Mouse (Mus musculus) olfactory bulb, adult 2 months (tissue): ENCODE results near the gene Spryd7.

ENCODE experiments used
- CTCF ChIP-seq: fragments of 200-500 bp; IDR thresholded peaks from 2 replicates; pipeline ENCODE4 v1.5.1; 2012; ENCODE audit warnings: low read depth, mild to moderate bottlenecking, low read length, moderate library complexity; ENCODE audit not compliant: insufficient read depth
- POLR2A ChIP-seq: fragments of 200-500 bp; IDR thresholded peaks from 2 replicates; pipeline ENCODE4 v1.6.1; 2012; ENCODE audit warnings: mild to moderate bottlenecking, low read depth, low read length, moderate library complexity; ENCODE audit not compliant: insufficient read depth

- TF ChIP-seq CTCF (no peak), POLR2A (no peak)
Measured at GRCm38 (mm10) chr14:61511494-61511893, 45.2 kb downstream of the Spryd7 start.
